7 mouse cellular contexts compared by ENCODE assay signal in genomic region chr14:61736384-61737322, GRCm38 (mm10).
DNase-seq lines count a peak whose midpoint lies in the region.

No protein-coding gene starts in this region.

- DNase-seq in lung, postnatal 36 days: peak; percentile 24
- DNase-seq in lung, postnatal 14 days: no peak
- DNase-seq in embryo, embryonic 11 days: peak; percentile 58
- DNase-seq in heart, postnatal 4 days: peak; percentile 13
- peak; percentile 23 to 40 for DNase-seq in thymus, postnatal 10 days (ENCODE audit: low spot score in 2 of 2)
- DNase-seq in left cerebral cortex, adult 9 months (ENCODE audit: low spot score in 2 of 2): no peak
- DNase-seq in layer of hippocampus, adult 9-11 months: no peak

Comparison
In these comparisons a context has a peak if more than half of its experiments do, and no peak if none do; other contexts are left out.
1. DNase-seq: peak in lung, postnatal 36 days (single experiment), embryo, embryonic 11 days (single experiment), heart, postnatal 4 days (single experiment) and thymus, postnatal 10 days (2 of 2); none in lung, postnatal 14 days (single experiment), left cerebral cortex, adult 9 months (0 of 2) and layer of hippocampus, adult 9-11 months (single experiment).